Mouse (Mus musculus) small intestine, adult 2 months (tissue): ENCODE data around the gene Pigo. TPM values are rescaled to one million over a fixed set of nuclear protein-coding genes. Genes with fewer than 3 reads are reported as not detected.
A peak's percentile ranks its signal among the peaks of the same experiment; 100 is the strongest.
"Not testable (repeated sequence)": the region's sequence is repeated elsewhere in the genome, so short reads cannot be mapped to it uniquely, and the experiment has no call there.

Experiments used
- H3K27ac ChIP-seq: fragments of 200-500 bp; 2 replicates; pipeline ENCODE4 v1.5.1; 2012; ENCODE audit warnings: low read depth, low read length, control low read depth, inconsistent platforms; ENCODE audit not compliant: insufficient read depth
- H3K27me3 ChIP-seq: fragments of 200-500 bp; 2 replicates; pipeline ENCODE4 v1.6.1; 2012; ENCODE audit warnings: mild to moderate bottlenecking, moderate library complexity, low read length, inconsistent platforms; ENCODE audit not compliant: control insufficient read depth, insufficient read depth
- H3K36me3 ChIP-seq: fragments of 200-500 bp; 2 replicates; pipeline ENCODE4 v1.6.1; 2012; ENCODE audit warnings: mild to moderate bottlenecking, low read length, control low read depth, inconsistent platforms; ENCODE audit not compliant: control insufficient read depth, insufficient read depth
- H3K4me1 ChIP-seq: fragments of 200-500 bp; 2 replicates; pipeline ENCODE4 v1.6.1; 2012; ENCODE audit warnings: low read length, inconsistent platforms, mixed read lengths; ENCODE audit not compliant: control insufficient read depth, insufficient read depth, insufficient read length
- H3K4me3 ChIP-seq: fragments of 200-500 bp; 2 replicates; pipeline ENCODE4 v1.5.1; 2012; ENCODE audit warnings: low read depth, mild to moderate bottlenecking, control low read depth, inconsistent platforms, low read length, moderate library complexity
- CTCF ChIP-seq: fragments of 200-500 bp; IDR thresholded peaks from 2 replicates; pipeline ENCODE4 v1.5.1; 2012; ENCODE audit warnings: low read depth, mild to moderate bottlenecking, control low read depth, inconsistent platforms, low read length, moderate library complexity, mixed read lengths; ENCODE audit not compliant: insufficient replicate concordance, insufficient read length; ENCODE audit errors: extremely low read depth
- POLR2A ChIP-seq: fragments of 200-500 bp; IDR thresholded peaks from 2 replicates; pipeline ENCODE4 v1.6.1; 2012; ENCODE audit warnings: low read depth, mild to moderate bottlenecking, control low read depth, inconsistent platforms, low read length, moderate library complexity
- WGBS: fragments of 180-500 bp; shearing (Covaris S2); methylation state at CpG from one replicate; pipeline ENCODE4 v1.1.7; 2018; 5-methylcytosine and 5-hydroxymethylcytosine counted together
- polyA plus RNA-seq: library from polyadenylated mRNA; depleted of rRNA; stranded (reverse); fragments of >200 nt; gene quantifications from 2 replicates; pipeline ENCODE4 v1.2.3, GENCODE M21; 2012; rRNA removed

Pigo gene
- polyA plus RNA-seq, 1 experiment = 30.6 TPM

GRCm38 (mm10) chr4:42999451-43000140 is 26.0 kb downstream of the Pigo start:
- peaks cover 10% of the 10 kb centered on the region for H3K36me3 ChIP-seq
- H3K4me1 ChIP-seq = peaks cover 12% of the 10 kb centered on the region
- H3K27ac ChIP-seq = peak overlapping the region; percentile 96
- TF ChIP-seq CTCF (no peak), POLR2A (no peak; the same call in 1 of the 2 replicates)
- under 1% methylated on average over 50 of the region's 51 CpGs for WGBS
- peak overlapping the region; percentile 100 for H3K4me3 ChIP-seq
- H3K27me3 ChIP-seq = no peaks in the 10 kb centered on the region

GRCm38 (mm10) chr4:42998022-42998421 is 27.6 kb downstream of the Pigo start:
- 28% methylated on average over 2 of the region's 2 CpGs for WGBS
- no peaks in the 10 kb centered on the region for H3K27me3 ChIP-seq
- peaks cover 26% of the 10 kb centered on the region for H3K36me3 ChIP-seq
- TF ChIP-seq POLR2A (no peak), CTCF (no peak)
- no peak overlapping the region for H3K4me3 ChIP-seq
- H3K4me1 ChIP-seq = peaks cover 7% of the 10 kb centered on the region
- H3K27ac ChIP-seq = no peak overlapping the region

- TF ChIP-seq CTCF = no peak
- TF ChIP-seq POLR2A = no peak
- H3K4me1 ChIP-seq = no peaks in the 10 kb centered on the region
- peaks cover 85% of the 10 kb centered on the region for H3K36me3 ChIP-seq
- 92% methylated on average over 1 of the region's 1 CpGs for WGBS
- H3K4me3 ChIP-seq = no peak overlapping the region
- no peaks in the 10 kb centered on the region for H3K27me3 ChIP-seq
- no peak overlapping the region for H3K27ac ChIP-seq
Observed at GRCm38 (mm10) chr4:42988296-42988695, 37.3 kb downstream of the Pigo start.

- H3K36me3 ChIP-seq = peaks cover 53% of the 10 kb centered on the region
- not testable (repeated sequence) for H3K4me1 ChIP-seq
Observed at GRCm38 (mm10) chr4:42980467-42980866, 45.2 kb downstream of the Pigo start.

GRCm38 (mm10) chr4:42978062-42978461 is 47.6 kb downstream of the Pigo start:
- no peak overlapping the region for H3K27ac ChIP-seq
- TF ChIP-seq POLR2A = no peak
- no peak for TF ChIP-seq CTCF
- peaks cover 32% of the 10 kb centered on the region for H3K36me3 ChIP-seq
- H3K4me1 ChIP-seq = no peaks in the 10 kb centered on the region
- WGBS = 89% methylated on average over 4 of the region's 4 CpGs
- no peak overlapping the region for H3K4me3 ChIP-seq
- no peaks in the 10 kb centered on the region for H3K27me3 ChIP-seq

More at GRCm38 (mm10) chr4:42980467-42980866, 45.2 kb downstream of the Pigo start:
- H3K27ac ChIP-seq, H3K4me3 ChIP-seq, H3K27me3 ChIP-seq: not testable (repeated sequence)
- 74% methylated on average over 8 of the region's 8 CpGs for WGBS

- Histone ChIP-seq H3K27me3 (no peaks in the 10 kb centered on the region), H3K4me3 (no peak overlapping the region), H3K4me1 (no peaks in the 10 kb centered on the region), H3K36me3 (peaks cover 6% of the 10 kb centered on the region), H3K27ac (no peak overlapping the region)
- 76% methylated on average over 5 of the region's 5 CpGs for WGBS
- TF ChIP-seq CTCF (no peak), POLR2A (no peak)
Observed at GRCm38 (mm10) chr4:42973868-42974267, 51.8 kb downstream of the Pigo start.

- H3K4me1 ChIP-seq = no peaks in the 10 kb centered on the region
- 0 out of 2 replicates have a peak, but pooled peaks cover under 1% of the 10 kb centered on the region for H3K36me3 ChIP-seq
- H3K4me3 ChIP-seq = no peak overlapping the region
- H3K27ac ChIP-seq = no peak overlapping the region
- H3K27me3 ChIP-seq = no peaks in the 10 kb centered on the region
- TF ChIP-seq POLR2A (no peak), CTCF (no peak)
- WGBS = 77% methylated on average over 4 of the region's 4 CpGs
Observed at GRCm38 (mm10) chr4:42972952-42973351, 52.7 kb downstream of the Pigo start.

GRCm38 (mm10) chr4:42969304-42969703 is 56.3 kb downstream of the Pigo start, which contains the start of gene 1700022I11Rik:
TSS of gene 1700022I11Rik (plus strand) at chr4:42969604.
- H3K27ac ChIP-seq = no peak within 1 kb of the TSS
- no peaks in the 10 kb centered on the region for H3K4me1 ChIP-seq
- H3K27me3 ChIP-seq = no peaks in the 10 kb centered on the region
- no peaks in the 10 kb centered on the region for H3K36me3 ChIP-seq
- WGBS = 82% methylated on average over 4 of the region's 4 CpGs
- TF ChIP-seq POLR2A = no peak
- no peak for TF ChIP-seq CTCF
- no peak within 1 kb of the TSS for H3K4me3 ChIP-seq

Other genes with a start within 250 kb of the Pigo start
- not detected in 2 replicates for gene Fam205a1, start 171.9 kb downstream of the Pigo start, polyA plus RNA-seq
- not detected in 2 replicates for gene Gm12394, start 169.0 kb downstream of the Pigo start, polyA plus RNA-seq
- gene Fam205c, start 151.6 kb downstream of the Pigo start, polyA plus RNA-seq = not detected in 2 replicates
- 0.37 and 0.46 TPM in 2 replicates for gene Phf24, start 109.2 kb downstream of the Pigo start, polyA plus RNA-seq
- gene Dnajb5, start 76.0 kb downstream of the Pigo start, polyA plus RNA-seq = 4.2 and 6.5 TPM in 2 replicates
- not detected in 2 replicates for gene 1700022I11Rik, start 56.2 kb downstream of the Pigo start, polyA plus RNA-seq
- 44.3 and 78.2 TPM in 2 replicates for gene Vcp, start 25.3 kb downstream of the Pigo start, polyA plus RNA-seq
- 3.9 and 9.5 TPM in 2 replicates for gene Fancg, start 15.3 kb downstream of the Pigo start, polyA plus RNA-seq
- 38.7 and 62.8 TPM in 2 replicates for gene Stoml2, start 5.9 kb upstream of the Pigo start, polyA plus RNA-seq
- 36.1 and 70.5 TPM in 2 replicates for gene Fam214b, start 20.4 kb upstream of the Pigo start, polyA plus RNA-seq
- gene Unc13b, start 33.1 kb upstream of the Pigo start, polyA plus RNA-seq = 5.5 and 7.0 TPM in 2 replicates
- gene Atp8b5, start 241.3 kb upstream of the Pigo start, polyA plus RNA-seq = 0.03 and 0.11 TPM in 2 replicates